Mouse (Mus musculus) forebrain, embryonic 14.5 days (tissue): ENCODE data around the gene Pced1b. TPM values are rescaled to one million over a fixed set of nuclear protein-coding genes. Genes with fewer than 3 reads are reported as not detected.
A peak's percentile ranks its signal among the peaks of the same experiment; 100 is the strongest.

ENCODE experiments used
- ATAC-seq: fragments of 200-750 bp; cut with Nextera tagmentation; 2 replicates; pipeline ENCODE4 v1.8.0; 2017; ENCODE audit warnings: mild to moderate bottlenecking, moderate library complexity
- DNase-seq: peaks from one replicate; pipeline ENCODE4 v3.0.0-alpha.2; 2015; ENCODE audit warnings: low spot score
- H3K27ac ChIP-seq: fragments of 300-500 bp; sonication (generic); 2 replicates; pipeline ENCODE4 v1.5.1; 2014; ENCODE audit warnings: low read depth, mild to moderate bottlenecking, control low read depth, low read length, moderate library complexity
- H3K27me3 ChIP-seq: fragments of 300-500 bp; sonication (generic); replicated peaks from 2 replicates; pipeline ENCODE4 v1.6.1; 2014; ENCODE audit warnings: low read length, control low read depth, mixed read lengths; ENCODE audit not compliant: control insufficient read depth, insufficient read depth
- H3K36me3 ChIP-seq: fragments of 300-500 bp; sonication (generic); 2 replicates; pipeline ENCODE4 v1.6.1; 2014; ENCODE audit warnings: low read length, control low read depth; ENCODE audit not compliant: control insufficient read depth, insufficient read depth
- H3K4me1 ChIP-seq: fragments of 300-500 bp; sonication (generic); 2 replicates; pipeline ENCODE4 v1.6.1; 2014; ENCODE audit warnings: antibody characterized with exemption, low read length, control low read depth; ENCODE audit not compliant: control insufficient read depth, insufficient read depth
- H3K4me2 ChIP-seq: fragments of 300-500 bp; sonication (generic); 2 replicates; pipeline ENCODE4 v1.6.1; 2014; ENCODE audit warnings: mild to moderate bottlenecking, control low read depth, low read length
- H3K4me3 ChIP-seq: fragments of 300-500 bp; sonication (generic); 2 replicates; pipeline ENCODE4 v1.5.1; 2014; ENCODE audit warnings: low read depth, low read length, control low read depth
- H3K9ac ChIP-seq: fragments of 300-500 bp; sonication (generic); 2 replicates; pipeline ENCODE4 v1.6.1; 2014; ENCODE audit warnings: mild to moderate bottlenecking, low read length, control low read depth, moderate library complexity
- H3K9me3 ChIP-seq: fragments of 300-500 bp; sonication (generic); replicated peaks from 2 replicates; pipeline ENCODE4 v1.6.1; 2016; ENCODE audit warnings: low read length, control low read depth, mixed read lengths; ENCODE audit not compliant: control insufficient read depth
- WGBS: fragments of 180-500 bp; shearing (Covaris S2); extraction: QIAGEN DNeasy Blood & Tissue Kit; methylation state at CpG from one replicate; pipeline ENCODE4 v1.1.7; 2014; 5-methylcytosine and 5-hydroxymethylcytosine counted together
- polyA plus RNA-seq: library from polyadenylated mRNA; unstranded; fragments of >200 nt; fragmentation: Nextera tagmentation; extraction: Ambion mirVana; gene quantifications from 2 replicates; pipeline ENCODE4 v1.2.1, GENCODE M21; 2014

Gene Pced1b
- polyA plus RNA-seq, 1 experiment from 2014 or later, result 2.8 TPM

- Histone ChIP-seq H3K27ac (no peak overlapping the region), H3K27me3 (no peaks in the 10 kb centered on the region), H3K4me1 (no peaks in the 10 kb centered on the region), H3K9ac (no peak overlapping the region), H3K9me3 (no peaks in the 10 kb centered on the region), H3K4me2 (no peak overlapping the region), H3K36me3 (no peaks in the 10 kb centered on the region), H3K4me3 (no peak overlapping the region)
- ATAC-seq, result no peak
- DNase-seq, result no peak
- 79% methylated on average over 9 of the region's 9 CpGs for WGBS
These were observed 15.3 kb downstream of the Pced1b start for GRCm38 (mm10) chr15:97262251-97262650.

- Histone ChIP-seq H3K36me3 (no peaks in the 10 kb centered on the region), H3K9ac (no peak overlapping the region), H3K4me2 (no peak overlapping the region), H3K4me1 (no peaks in the 10 kb centered on the region), H3K27me3 (no peaks in the 10 kb centered on the region), H3K9me3 (no peaks in the 10 kb centered on the region), H3K27ac (no peak overlapping the region), H3K4me3 (no peak overlapping the region)
- ATAC-seq, result no peak
- DNase-seq, result no peak
- WGBS, result 86% methylated on average over 14 of the region's 14 CpGs
These were observed 19.4 kb downstream of the Pced1b start for GRCm38 (mm10) chr15:97266236-97266845.

GRCm38 (mm10) chr15:97267094-97267695 is 20.3 kb downstream of the Pced1b start:
- Histone ChIP-seq H3K36me3 (no peaks in the 10 kb centered on the region), H3K9me3 (no peaks in the 10 kb centered on the region), H3K27me3 (no peaks in the 10 kb centered on the region), H3K4me2 (no peak overlapping the region), H3K4me3 (no peak overlapping the region), H3K9ac (no peak overlapping the region), H3K4me1 (no peaks in the 10 kb centered on the region), H3K27ac (no peak overlapping the region)
- WGBS, result 85% methylated on average over 8 of the region's 8 CpGs
- DNase-seq (no peak), ATAC-seq (no peak)

GRCm38 (mm10) chr15:97271985-97272697 is 25.2 kb downstream of the Pced1b start:
- Histone ChIP-seq H3K4me3 (no peak overlapping the region), H3K4me1 (peaks cover 12% of the 10 kb centered on the region), H3K27ac (no peak overlapping the region), H3K36me3 (no peaks in the 10 kb centered on the region), H3K27me3 (0 out of 2 replicates have a peak, but pooled peaks cover under 1% of the 10 kb centered on the region), H3K9me3 (no peaks in the 10 kb centered on the region), H3K9ac (no peak overlapping the region), H3K4me2 (no peak overlapping the region)
- 51% methylated on average over 7 of the region's 7 CpGs for WGBS
- DNase-seq (peak; percentile 8), ATAC-seq (no peak)

- Histone ChIP-seq H3K9me3 (no peaks in the 10 kb centered on the region), H3K4me2 (no peak overlapping the region), H3K4me1 (peaks cover 14% of the 10 kb centered on the region), H3K27ac (no peak overlapping the region), H3K4me3 (no peak overlapping the region), H3K27me3 (0 out of 2 replicates have a peak, but pooled peaks cover 2% of the 10 kb centered on the region), H3K9ac (no peak overlapping the region), H3K36me3 (no peaks in the 10 kb centered on the region)
- ATAC-seq (no peak), DNase-seq (no peak)
- 69% methylated on average over 3 of the region's 3 CpGs for WGBS
These were observed 25.9 kb downstream of the Pced1b start for GRCm38 (mm10) chr15:97272831-97273230.

GRCm38 (mm10) chr15:97275626-97276395 is 28.9 kb downstream of the Pced1b start:
- WGBS, result 88% methylated on average over 12 of the region's 12 CpGs
- Histone ChIP-seq H3K4me1 (peaks cover 14% of the 10 kb centered on the region), H3K36me3 (no peaks in the 10 kb centered on the region), H3K4me3 (no peak overlapping the region), H3K27ac (no peak overlapping the region), H3K9me3 (no peaks in the 10 kb centered on the region), H3K9ac (no peak overlapping the region), H3K27me3 (0 out of 2 replicates have a peak, but pooled peaks cover 2% of the 10 kb centered on the region), H3K4me2 (no peak overlapping the region)
- DNase-seq, result no peak
- no peak for ATAC-seq

- no peak overlapping the region for H3K27ac ChIP-seq
- H3K9ac ChIP-seq, result no peak overlapping the region
- ATAC-seq, result peak; percentile 48; the same call in 1 of the 2 replicates
- H3K4me2 ChIP-seq, result peak overlapping the region; percentile 12; the same call in 1 of the 2 replicates
- no peak overlapping the region for H3K4me3 ChIP-seq
- no peaks in the 10 kb centered on the region for H3K9me3 ChIP-seq
- peaks cover 14% of the 10 kb centered on the region for H3K4me1 ChIP-seq
- H3K36me3 ChIP-seq, result no peaks in the 10 kb centered on the region
- H3K27me3 ChIP-seq, result 0 out of 2 replicates have a peak, but pooled peaks cover 2% of the 10 kb centered on the region
- WGBS, result 17% methylated on average over 20 of the region's 20 CpGs
- DNase-seq, result peak; percentile 48
These were observed 29.8 kb downstream of the Pced1b start for GRCm38 (mm10) chr15:97276660-97277153.

- H3K9me3 ChIP-seq, result no peaks in the 10 kb centered on the region
- H3K4me1 ChIP-seq, result peaks cover 14% of the 10 kb centered on the region
- no peak overlapping the region for H3K4me3 ChIP-seq
- DNase-seq, result peak; percentile 8
- no peaks in the 10 kb centered on the region for H3K36me3 ChIP-seq
- H3K27me3 ChIP-seq, result 0 out of 2 replicates have a peak, but pooled peaks cover 2% of the 10 kb centered on the region
- H3K9ac ChIP-seq, result no peak overlapping the region
- ATAC-seq, result no peak
- 25% methylated on average over 10 of the region's 10 CpGs for WGBS
- no peak overlapping the region for H3K27ac ChIP-seq
- 0 out of 2 replicates have a peak overlapping the region, but pooled peaks have one; percentile 12 for H3K4me2 ChIP-seq
These were observed 30.4 kb downstream of the Pced1b start for GRCm38 (mm10) chr15:97277328-97277727.
